Mouse (Mus musculus) ES-E14 (cell line): ENCODE data around the gene Map4.
A peak's percentile ranks its signal among the peaks of the same experiment; 100 is the strongest.

ENCODE experiments used
- CHD2 ChIP-seq: IDR thresholded peaks from 2 replicates; pipeline ENCODE4 v1.6.1; 2014; ENCODE audit warnings: mild to moderate bottlenecking, low read depth, low read length, inconsistent platforms
- HCFC1 ChIP-seq: IDR thresholded peaks from 2 replicates; pipeline ENCODE4 v1.6.1; 2012; ENCODE audit warnings: low read length, inconsistent platforms, borderline replicate concordance; ENCODE audit not compliant: insufficient read depth
- MAFK ChIP-seq: IDR thresholded peaks from 2 replicates; pipeline ENCODE4 v1.6.1; 2014; ENCODE audit warnings: mild to moderate bottlenecking, low read depth, low read length, inconsistent platforms; ENCODE audit not compliant: insufficient read depth
- ZC3H11A ChIP-seq: IDR thresholded peaks from 2 replicates; pipeline ENCODE4 v1.6.1; 2012; ENCODE audit warnings: low read depth, mild to moderate bottlenecking, inconsistent platforms, low read length, borderline replicate concordance
- ZNF384 ChIP-seq: IDR thresholded peaks from 2 replicates; pipeline ENCODE4 v1.6.1; 2012; ENCODE audit warnings: low read depth, low read length, inconsistent platforms

GRCm38 (mm10) chr9:110131525-110132197 is 200.4 kb downstream of the Map4 start:
- TF ChIP-seq ZC3H11A (no peak), MAFK (no peak), ZNF384 (no peak), CHD2 (no peak), HCFC1 (peak; percentile 65; the same call in 1 of the 2 replicates)
